Mouse (Mus musculus) liver, embryonic 14.5 days (tissue): ENCODE measurements around the gene Dcaf7.

ENCODE experiments used
- CTCF ChIP-seq: IDR thresholded peaks from 2 replicates; pipeline ENCODE4 v1.5.1; 2016; ENCODE audit warnings: antibody characterized with exemption, low read depth, control low read depth
- EP300 ChIP-seq: IDR thresholded peaks from 2 replicates; pipeline ENCODE4 v1.6.1; 2016; ENCODE audit warnings: antibody characterized with exemption, low read depth

- TF ChIP-seq CTCF (no peak), EP300 (no peak)
Observed at GRCm38 (mm10) chr11:106005970-106006369, 30.7 kb upstream of the Dcaf7 start.
